Comparison of ENCODE assay signal across 11 mouse cellular contexts in genomic region chr12:83087555-83087954, GRCm38 (mm10).
DNase-seq lines count a peak whose midpoint lies in the region; ATAC-seq and TF ChIP-seq lines count a peak whose summit lies in the region.
"Had no signal": no experiment of that assay in that cellular context is flagged by ENCODE, and none has a peak within 500 bp of the region (broad histone marks: within the 10 kb centered on the region; RNA-seq: fewer than 3 reads in every experiment).

No protein-coding gene starts in this region.

- intact Hi-C loops in left cerebral cortex, adult 2 months (cut with DNase I): no loop called here

- 35% methylated on average over 7 of the region's 7 CpGs for WGBS in lung, embryonic 16.5 days
- WGBS in heart, embryonic 13.5 days: 33% methylated on average over 7 of the region's 7 CpGs
- 18% methylated on average over 7 of the region's 7 CpGs for WGBS in intestine, postnatal 0 days

- peak overlapping the region; percentile 5; the same call in 1 of the 2 replicates for H3K27ac ChIP-seq in lung, embryonic 16.5 days (ENCODE audit: low read length)
- H3K27ac ChIP-seq in heart, embryonic 13.5 days (replicated peaks): peak overlapping the region; percentile 63; the same call in 1 of the 2 replicates
- no peak overlapping the region for H3K27ac ChIP-seq in intestine, postnatal 0 days (ENCODE audit: low read depth, low read length)
- no peak overlapping the region for H3K27ac ChIP-seq in left cerebral cortex, adult 2 months
- H3K27ac ChIP-seq: forebrain, embryonic 10.5 days had no signal

- no peak for DNase-seq in lung, postnatal 25 days (ENCODE audit: low spot score)
- DNase-seq in kidney, postnatal 4 days: peak; percentile 21 to 48
- no peak for DNase-seq in left cerebral cortex, adult 2 months (ENCODE audit: extremely low spot score in 1 of 2, low spot score in 2 of 2)
- DNase-seq in spleen, postnatal 4 days (ENCODE audit: low spot score in 2 of 2): no peak

- peaks cover 9% of the 10 kb centered on the region for H3K4me1 ChIP-seq in lung, embryonic 16.5 days (replicated peaks; ENCODE audit: control insufficient read depth, insufficient read depth, low read length)
- peaks cover 22% of the 10 kb centered on the region for H3K4me1 ChIP-seq in heart, embryonic 13.5 days
- H3K4me1 ChIP-seq in intestine, postnatal 0 days (replicated peaks; ENCODE audit: control insufficient read depth, insufficient read depth, low read length): 0 out of 2 replicates have a peak, but pooled peaks cover 5% of the 10 kb centered on the region

- no peaks in the 10 kb centered on the region for H3K27me3 ChIP-seq in lung, embryonic 16.5 days (ENCODE audit: control insufficient read depth, insufficient read depth, low read depth, low read length)
- H3K27me3 ChIP-seq in heart, embryonic 13.5 days (replicated peaks): no peaks in the 10 kb centered on the region
- H3K27me3 ChIP-seq in intestine, postnatal 0 days (replicated peaks; ENCODE audit: control insufficient read depth, insufficient read depth, low read length): no peaks in the 10 kb centered on the region
- H3K27me3 ChIP-seq: CH12.LX had no signal

- ATAC-seq in lung, embryonic 16.5 days (ENCODE audit: low read depth): peak; percentile 81
- ATAC-seq in heart, embryonic 13.5 days (ENCODE audit: extremely low read depth, insufficient number of reproducible peaks, low FRiP score, low TSS enrichment): no peak
- peak; percentile 57; the same call in 1 of the 2 replicates for ATAC-seq in intestine, postnatal 0 days
- ATAC-seq in erythroid progenitor cell, adult 5-6 weeks (replicated peaks; ENCODE audit: low FRiP score, poor library complexity, severe bottlenecking): no peak

- H3K36me3 ChIP-seq in lung, embryonic 16.5 days (ENCODE audit: control insufficient read depth, insufficient read depth, low read length): no peaks in the 10 kb centered on the region
- H3K36me3 ChIP-seq in heart, embryonic 13.5 days: no peaks in the 10 kb centered on the region
- no peaks in the 10 kb centered on the region for H3K36me3 ChIP-seq in intestine, postnatal 0 days (ENCODE audit: control insufficient read depth, insufficient read depth)
- H3K36me3 ChIP-seq: forebrain, embryonic 10.5 days had no signal

- peak overlapping the region; percentile 16; the same call in 1 of the 2 replicates for H3K4me2 ChIP-seq in lung, embryonic 16.5 days (ENCODE audit: low read depth, low read length)
- H3K4me2 ChIP-seq in heart, embryonic 13.5 days: peak overlapping the region; percentile 34
- peak overlapping the region; percentile 37 for H3K4me2 ChIP-seq in intestine, postnatal 0 days (replicated peaks; ENCODE audit: low read depth)

- no peak overlapping the region for H3K9ac ChIP-seq in lung, embryonic 16.5 days (ENCODE audit: low read length)
- no peak overlapping the region for H3K9ac ChIP-seq in heart, embryonic 13.5 days
- no peak overlapping the region for H3K9ac ChIP-seq in intestine, postnatal 0 days (ENCODE audit: low read depth, low read length)

- H3K4me3 ChIP-seq in lung, embryonic 16.5 days (ENCODE audit: low read length): no peak overlapping the region; the same call in 1 of the 2 replicates
- H3K4me3 ChIP-seq in heart, embryonic 13.5 days: no peak overlapping the region
- 0 out of 2 replicates have a peak overlapping the region, but pooled peaks have one; percentile 9 for H3K4me3 ChIP-seq in intestine, postnatal 0 days (ENCODE audit: low read depth, low read length)
- no peak overlapping the region for H3K4me3 ChIP-seq in left cerebral cortex, adult 2 months
- H3K4me3 ChIP-seq: forebrain, embryonic 10.5 days; megakaryocyte, embryonic 14.5 days had no signal

- no peak for TF ChIP-seq CTCF in intestine, postnatal 0 days (IDR thresholded peaks at IDR 0.05; ENCODE audit: low read depth)
- TF ChIP-seq CTCF in left cerebral cortex, adult 2 months (IDR thresholded peaks at IDR 0.05): no peak

- H3K9me3 ChIP-seq in lung, embryonic 16.5 days (ENCODE audit: control insufficient read depth, low read length): no peaks in the 10 kb centered on the region
- H3K9me3 ChIP-seq in heart, embryonic 13.5 days: no peaks in the 10 kb centered on the region
- H3K9me3 ChIP-seq in intestine, postnatal 0 days (ENCODE audit: control insufficient read depth): no peaks in the 10 kb centered on the region
- H3K9me3 ChIP-seq: forebrain, embryonic 10.5 days; megakaryocyte, embryonic 14.5 days had no signal

Comparison
In these comparisons a context has a peak if more than half of its experiments do, and no peak if none do; other contexts are left out.
1. ATAC-seq: peak in lung, embryonic 16.5 days (single experiment) and intestine, postnatal 0 days (single experiment); none in heart, embryonic 13.5 days (single experiment) and erythroid progenitor cell, adult 5-6 weeks (single experiment).
2. H3K27ac ChIP-seq: peak in lung, embryonic 16.5 days (single experiment) and heart, embryonic 13.5 days (single experiment); none in intestine, postnatal 0 days (single experiment) and left cerebral cortex, adult 2 months (single experiment).
3. DNase-seq: peak in kidney, postnatal 4 days (2 of 2); none in lung, postnatal 25 days (single experiment), left cerebral cortex, adult 2 months (0 of 2) and spleen, postnatal 4 days (0 of 2).
4. Peak in every context shown above with its lines, with median percentiles within 50 percentile points of each other: H3K4me2 ChIP-seq.